Mouse (Mus musculus) cerebral cortex, adult 2 months (tissue): ENCODE data around the gene Rhod.

Experiments used
- WGBS: fragments of 180-500 bp; shearing (Covaris S2); methylation state at CpG from one replicate; pipeline ENCODE4 v1.1.7; 2018; 5-methylcytosine and 5-hydroxymethylcytosine counted together

Gene Rhod

DNA sequence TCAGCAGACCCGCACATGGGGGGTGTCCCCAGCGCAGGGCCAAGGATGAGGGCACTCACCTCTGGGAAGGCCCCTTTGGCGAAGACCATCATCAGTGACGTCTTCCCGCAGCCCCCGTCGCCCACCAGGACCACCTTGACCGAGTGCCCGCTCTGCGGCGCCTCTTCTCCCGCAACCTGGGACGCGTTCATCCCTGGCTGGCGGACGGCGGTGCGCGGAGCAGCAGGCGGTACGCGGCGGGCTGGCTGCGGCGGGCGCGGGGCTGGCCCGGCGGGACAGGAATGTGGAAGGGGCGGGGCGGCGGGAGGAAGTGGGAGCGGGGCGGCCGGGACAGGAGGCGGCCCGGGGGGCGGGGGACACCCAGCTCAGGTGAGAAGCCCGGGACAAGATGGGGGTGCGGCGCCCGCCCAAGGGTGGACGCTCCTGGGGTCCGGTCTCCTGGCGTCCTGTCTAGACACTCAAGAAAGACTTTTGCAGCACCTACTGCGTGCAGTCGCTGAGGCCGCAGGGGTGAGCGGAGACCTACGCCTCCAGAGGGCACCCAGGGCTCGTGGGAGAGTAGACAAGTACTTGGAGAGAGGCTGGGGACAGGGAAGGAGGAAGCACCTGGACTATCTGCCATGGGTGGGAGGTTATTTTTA lies at the start of gene Rhod:
Gene Rhod, minus strand, starts transcription at position 272 of the 641 bp plus-strand sequence.
- 2% methylated on average over 51 of the region's 51 CpGs for WGBS

GRCm38 (mm10) chr19:4487877-4488276 lies 48.6 kb upstream of the Rhod start:
- 30% methylated on average over 2 of the region's 2 CpGs for WGBS

DNA sequence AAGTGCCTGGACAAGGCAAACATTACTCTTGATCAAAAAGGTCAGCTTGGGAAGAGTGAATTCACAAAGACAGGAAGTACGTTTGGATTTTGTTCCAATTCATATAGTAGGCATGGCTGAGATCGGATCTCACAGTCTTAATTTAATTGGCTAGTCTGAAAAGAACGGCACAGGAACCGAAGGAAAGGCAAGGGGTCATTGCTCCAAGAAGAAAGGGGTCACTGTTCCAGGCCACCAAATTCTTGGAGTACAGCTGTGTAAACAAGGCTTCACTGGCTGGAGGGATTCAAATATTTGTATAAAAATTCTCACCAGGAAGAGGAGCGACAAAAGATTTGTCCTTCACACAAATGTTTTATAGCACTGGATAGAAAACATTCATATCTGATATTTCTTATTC lies 45.8 kb upstream of the Rhod start:
- 68% methylated on average over 5 of the region's 5 CpGs for WGBS

DNA sequence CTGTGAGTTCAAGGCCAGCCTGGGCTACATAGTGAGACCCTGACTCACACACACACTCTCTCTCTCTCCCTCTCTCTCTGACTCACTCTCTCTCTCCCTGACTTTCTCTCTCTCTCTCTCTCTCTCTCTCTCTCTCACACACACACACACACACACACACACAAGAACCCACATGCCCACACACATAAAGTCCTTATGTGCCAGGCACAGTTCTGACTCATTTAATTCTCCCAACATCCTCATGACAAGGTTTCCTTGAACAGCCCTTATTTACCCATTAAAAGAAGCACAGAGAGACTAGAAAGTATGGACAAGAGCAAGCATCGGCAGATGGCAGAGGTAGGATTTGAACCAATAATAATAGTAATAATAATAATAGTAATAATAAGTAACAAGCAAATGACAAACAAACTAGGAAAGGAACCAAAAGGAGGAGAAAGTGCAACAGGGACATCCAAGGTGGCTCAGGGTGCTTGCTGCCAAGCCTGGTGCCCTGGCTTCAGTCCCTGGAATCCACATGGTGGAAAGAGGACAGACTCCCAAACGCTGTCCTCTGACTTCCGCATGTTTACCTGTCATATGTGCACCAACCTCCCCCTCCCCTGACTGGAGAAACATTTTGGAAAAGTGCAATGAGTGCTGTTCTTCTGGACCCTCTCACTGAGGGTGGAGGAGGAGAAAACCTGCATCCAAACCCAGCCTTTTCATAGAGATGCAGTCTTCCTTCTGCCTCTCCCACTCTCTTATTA lies 43.1 kb upstream of the Rhod start:
- 60% methylated on average over 3 of the region's 3 CpGs for WGBS

DNA sequence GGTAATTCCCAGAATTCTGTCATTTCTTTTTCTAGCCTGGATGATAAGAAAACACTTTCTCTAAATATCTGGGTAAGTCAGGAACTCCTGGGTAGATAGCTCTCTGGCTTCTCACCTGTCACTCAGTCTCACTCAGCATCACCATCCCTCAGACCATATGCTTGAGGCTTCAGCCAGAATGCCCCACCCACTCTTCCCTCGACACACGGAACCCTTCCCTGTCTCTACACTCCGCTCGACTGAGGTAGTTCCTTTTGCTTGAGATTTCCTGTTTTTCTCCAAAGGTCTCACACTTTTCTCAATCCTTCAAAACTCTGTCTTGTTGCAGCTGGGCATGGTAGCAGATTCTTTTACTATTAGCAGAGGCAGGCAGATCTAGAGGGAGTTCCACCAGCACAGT lies 42.1 kb upstream of the Rhod start:
- WGBS, result 37% methylated on average over 4 of the region's 4 CpGs

DNA sequence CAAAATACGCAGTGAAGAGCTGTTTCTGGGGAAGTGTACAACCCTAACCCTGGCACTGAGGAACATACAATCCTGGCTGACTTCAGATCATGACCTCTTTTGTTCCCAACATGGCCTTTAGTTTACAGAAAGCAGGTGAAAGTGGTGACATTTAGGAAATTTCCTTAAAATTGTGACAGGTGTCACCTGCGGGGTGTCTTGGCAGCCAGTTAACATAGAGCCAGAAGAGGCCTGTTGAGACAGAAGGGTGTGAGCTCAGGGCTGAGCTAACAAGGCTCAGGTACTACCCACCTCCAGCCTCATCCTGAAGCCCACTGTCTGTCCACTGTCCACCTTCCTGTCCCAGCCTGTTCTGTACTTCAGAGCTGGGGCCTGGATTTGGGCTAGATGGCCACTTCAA lies 40.8 kb upstream of the Rhod start:
- WGBS, result 94% methylated on average over 2 of the region's 2 CpGs

DNA sequence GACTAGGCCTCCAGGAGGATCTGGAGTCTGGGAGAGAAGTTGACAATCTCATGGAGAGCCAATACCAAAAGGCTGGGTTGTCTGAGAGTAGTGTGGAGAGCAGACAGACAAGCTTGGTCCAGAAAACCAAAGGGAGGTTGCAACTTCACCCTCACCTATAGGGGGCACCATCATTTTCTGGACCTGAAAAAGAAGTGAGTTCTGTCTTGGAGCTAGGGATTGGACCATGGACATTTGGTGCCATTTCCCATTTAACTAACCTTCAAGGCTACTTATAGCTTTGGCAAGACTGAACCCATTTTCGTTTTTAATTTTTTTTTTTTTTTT lies 38.9 kb upstream of the Rhod start:
- 21% methylated on average over 1 of the region's 1 CpGs for WGBS

DNA sequence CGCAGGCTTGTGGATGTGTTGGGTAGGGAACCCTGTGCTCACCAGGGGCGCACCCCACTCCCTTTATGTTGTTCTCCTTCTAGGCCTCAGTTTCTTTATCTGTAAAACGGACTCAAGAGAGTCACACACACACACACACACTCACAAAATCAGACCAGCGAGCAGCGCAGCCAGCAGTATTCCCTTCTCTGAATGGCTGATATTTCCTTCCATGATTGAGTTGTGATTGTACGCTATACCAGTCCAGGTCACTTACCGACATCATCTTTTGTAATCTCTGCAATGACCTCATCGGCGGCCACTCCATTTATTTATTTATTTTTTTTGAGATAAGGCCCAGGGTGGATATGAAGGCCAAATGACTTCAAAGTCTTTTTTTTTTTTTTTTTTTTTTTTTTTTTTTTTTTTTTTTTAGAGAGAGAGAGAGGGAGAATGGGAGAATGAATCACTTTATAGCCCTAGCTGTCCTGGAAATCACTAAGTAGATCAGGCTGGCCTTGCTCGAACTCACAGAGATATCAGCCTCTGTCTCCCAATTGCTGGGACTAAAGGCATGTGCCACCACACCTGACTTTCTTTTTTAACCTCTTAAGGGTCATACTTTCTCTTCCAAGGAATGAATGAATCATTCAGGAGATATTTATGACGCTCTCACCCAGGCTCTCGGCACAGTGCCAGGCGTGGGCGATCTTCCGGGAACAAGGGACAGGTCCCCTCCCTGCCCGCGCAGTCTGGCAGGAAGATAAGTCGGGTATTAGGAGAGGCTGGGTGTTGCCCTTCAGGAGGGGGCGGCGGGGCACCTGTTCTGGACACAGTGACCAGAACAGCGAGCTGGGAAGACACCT lies 38.3 kb upstream of the Rhod start, which contains the start of gene Syt12:
Gene Syt12, minus strand, starts transcription at position 103 of the 845 bp plus-strand sequence.
- WGBS, result 15% methylated on average over 21 of the region's 21 CpGs

GRCm38 (mm10) chr19:4476601-4477257 lies 37.5 kb upstream of the Rhod start:
- WGBS, result under 1% methylated on average over 68 of the region's 70 CpGs

DNA sequence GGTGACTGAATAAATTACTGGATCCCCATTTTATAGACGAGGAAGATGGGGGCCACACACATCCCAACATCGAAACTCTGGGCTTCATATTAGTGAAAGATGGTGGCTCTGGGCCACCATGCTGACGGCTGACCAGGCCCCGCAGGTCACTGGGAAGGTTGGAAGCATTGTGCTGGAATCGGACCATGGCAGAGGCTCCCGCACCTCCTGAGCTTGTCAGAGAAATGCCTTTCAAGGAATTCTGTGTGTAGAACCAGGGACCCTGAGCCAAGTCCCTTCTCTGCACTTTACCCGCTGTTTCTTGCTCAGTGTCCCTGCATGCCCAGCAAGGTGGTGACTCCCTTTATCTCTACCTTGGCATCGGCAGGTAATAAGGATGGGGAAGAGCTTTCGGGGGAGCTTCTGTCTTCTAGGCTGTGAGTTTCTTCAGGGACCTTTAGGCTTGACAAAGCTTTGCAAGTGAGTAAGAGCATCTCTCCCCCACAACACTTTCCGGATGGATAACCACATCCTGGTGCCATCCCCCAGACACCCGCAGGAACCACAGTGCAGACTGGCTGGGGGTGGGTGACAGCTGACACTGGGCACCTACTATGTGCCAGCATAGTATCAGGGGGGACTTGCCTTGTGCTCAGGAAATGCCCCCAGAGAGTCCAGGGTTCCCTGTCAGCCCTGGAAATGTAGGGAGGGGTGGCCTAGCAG lies 36.1 kb upstream of the Rhod start:
- WGBS, result 63% methylated on average over 11 of the region's 11 CpGs

GRCm38 (mm10) chr19:4474739-4475138 lies 35.5 kb upstream of the Rhod start:
- 66% methylated on average over 3 of the region's 3 CpGs for WGBS

GRCm38 (mm10) chr19:4473549-4473948 lies 34.3 kb upstream of the Rhod start:
- 90% methylated on average over 5 of the region's 5 CpGs for WGBS

- WGBS, result 40% methylated on average over 5 of the region's 5 CpGs
Measured at GRCm38 (mm10) chr19:4468363-4468762, 29.1 kb upstream of the Rhod start.

DNA sequence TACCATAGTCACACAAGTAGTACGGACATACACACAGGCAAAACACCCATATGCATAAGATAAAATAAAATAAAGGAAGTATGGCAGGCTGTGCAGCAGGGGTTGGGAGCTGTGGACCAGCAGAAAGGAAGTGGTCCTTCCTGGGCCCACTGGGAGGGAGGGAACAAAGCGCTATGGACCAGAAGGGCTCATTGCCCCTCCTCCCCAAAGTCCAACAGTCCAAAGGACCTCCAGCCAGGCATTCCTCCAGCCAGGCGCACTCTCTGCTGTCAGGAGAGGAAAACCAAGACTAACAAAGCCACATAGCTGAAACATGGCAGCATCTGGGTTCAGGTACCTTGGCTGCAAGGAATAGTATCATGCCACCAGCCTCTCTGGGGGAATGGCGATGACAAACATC lies 25.4 kb upstream of the Rhod start:
- WGBS, result 80% methylated on average over 4 of the region's 4 CpGs

DNA sequence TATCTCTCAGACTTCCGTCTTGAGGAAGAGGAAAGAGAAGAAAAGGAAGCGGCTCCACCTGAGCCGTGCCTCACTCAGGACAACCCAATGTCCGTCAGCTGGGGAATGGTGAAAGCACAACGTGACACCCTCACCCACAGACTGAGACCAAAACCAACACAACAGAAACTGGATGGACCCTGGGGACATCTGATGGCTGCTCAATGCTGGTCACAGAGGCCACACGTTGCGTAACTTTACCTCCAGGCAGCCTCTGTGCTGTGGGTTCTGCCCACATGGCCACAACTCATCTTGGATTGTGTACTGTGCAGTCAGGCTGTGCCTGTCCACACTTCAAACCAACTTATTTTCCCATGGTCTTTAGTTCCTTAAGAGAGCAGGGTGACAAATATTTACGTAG lies 22.7 kb upstream of the Rhod start:
- 87% methylated on average over 8 of the region's 8 CpGs for WGBS

- WGBS, result 35% methylated on average over 11 of the region's 11 CpGs
Measured at GRCm38 (mm10) chr19:4456227-4456626, 17.0 kb upstream of the Rhod start.

DNA sequence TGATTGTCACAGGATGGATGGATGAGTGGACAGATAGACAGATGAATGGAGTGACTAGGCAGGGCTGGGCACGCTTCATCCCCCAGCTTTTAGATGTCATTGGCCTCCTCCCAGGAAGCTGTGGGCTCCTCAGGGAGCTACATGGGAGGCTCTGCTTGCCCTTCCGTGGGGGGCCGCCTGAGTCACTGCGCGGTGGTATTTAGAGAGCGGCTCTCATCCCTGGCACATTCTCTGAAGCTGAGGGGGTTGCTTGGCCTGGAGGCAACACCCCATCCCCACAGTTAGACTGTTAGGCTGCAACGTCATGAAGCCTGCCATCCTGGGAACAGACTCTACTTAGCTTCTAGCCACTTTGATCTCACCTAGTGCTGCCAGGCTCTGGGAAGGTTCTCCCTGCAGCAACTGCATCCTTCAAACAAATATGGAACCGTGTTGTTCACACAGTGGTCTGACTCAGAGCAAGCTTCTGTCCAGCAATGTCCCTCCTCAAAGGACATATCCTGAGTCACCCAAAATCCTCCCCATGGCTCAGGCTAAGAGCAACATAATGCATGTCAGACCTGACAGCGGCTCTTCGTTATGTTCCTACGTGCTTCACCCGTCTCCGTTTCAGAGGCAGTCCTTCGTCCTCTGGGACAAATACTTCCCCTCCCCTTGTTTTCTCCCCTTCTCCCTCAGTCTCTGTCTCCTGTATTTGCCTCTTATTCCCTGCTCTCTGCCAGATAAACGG lies 16.0 kb upstream of the Rhod start:
- 72% methylated on average over 15 of the region's 15 CpGs for WGBS

- 88% methylated on average over 1 of the region's 1 CpGs for WGBS
Measured at GRCm38 (mm10) chr19:4454040-4454439, 14.8 kb upstream of the Rhod start.

GRCm38 (mm10) chr19:4452525-4452924 lies 13.3 kb upstream of the Rhod start:
- 49% methylated on average over 4 of the region's 4 CpGs for WGBS

DNA sequence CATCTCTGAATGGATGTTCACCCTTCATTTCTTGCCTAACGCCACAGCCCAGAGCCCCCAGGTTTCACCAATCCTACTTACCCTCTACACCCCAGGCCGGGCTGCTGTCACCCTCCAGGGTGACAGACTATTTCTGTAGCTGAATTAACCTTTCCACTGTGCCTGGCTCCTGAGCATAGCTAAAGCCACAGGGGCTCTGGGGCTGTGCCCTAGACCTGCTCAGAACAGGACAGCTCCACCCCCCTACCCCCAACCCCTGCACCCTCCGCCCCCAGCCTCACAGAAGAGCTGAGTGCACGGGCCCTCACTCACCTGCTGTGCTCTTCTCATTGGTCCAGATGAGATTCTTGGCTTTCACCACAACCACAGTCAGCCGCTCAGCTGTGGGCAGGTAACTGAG lies 12.7 kb upstream of the Rhod start:
- WGBS, result 58% methylated on average over 5 of the region's 5 CpGs

DNA sequence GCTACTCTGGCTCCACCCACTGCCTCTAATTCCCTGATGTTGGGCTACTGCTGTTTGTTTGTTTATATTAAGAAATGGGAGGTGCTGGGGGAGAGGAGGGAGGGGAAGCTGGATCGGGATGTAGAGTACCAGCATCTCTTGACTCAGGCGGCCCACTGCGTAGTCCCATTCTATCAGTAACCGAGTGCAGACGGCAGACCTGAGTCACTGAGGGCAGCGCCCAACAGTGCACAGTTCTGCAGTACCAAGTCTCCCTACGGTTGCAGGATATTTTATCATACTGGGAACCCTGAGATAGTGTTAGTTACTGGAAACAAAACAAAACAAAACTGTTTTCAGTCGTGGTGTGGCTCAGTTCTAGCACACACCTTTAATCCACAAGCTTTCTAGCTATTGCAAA lies 11.9 kb upstream of the Rhod start:
- 79% methylated on average over 8 of the region's 8 CpGs for WGBS
